Mouse (Mus musculus) intestine, embryonic 16.5 days (tissue): ENCODE results near the gene Nt5c3. TPM values are rescaled to one million over a fixed set of nuclear protein-coding genes. Genes with fewer than 3 reads are reported as not detected.
A peak's percentile ranks its signal among the peaks of the same experiment; 100 is the strongest.

ENCODE experiments used
- ATAC-seq: fragments of 200-750 bp; cut with Nextera tagmentation; 2 replicates; pipeline ENCODE4 v1.8.0; 2017; ENCODE audit warnings: moderate TSS enrichment, moderate library complexity
- H3K27ac ChIP-seq: fragments of 300-500 bp; sonication (generic); 2 replicates; pipeline ENCODE4 v1.5.1; 2014; ENCODE audit warnings: mild to moderate bottlenecking, low read length
- H3K27me3 ChIP-seq: fragments of 300-500 bp; sonication (generic); replicated peaks from 2 replicates; pipeline ENCODE4 v1.6.1; 2014; ENCODE audit warnings: low read length, control low read depth, mixed read lengths; ENCODE audit not compliant: control insufficient read depth, insufficient read depth
- H3K36me3 ChIP-seq: fragments of 300-500 bp; sonication (generic); 2 replicates; pipeline ENCODE4 v1.6.1; 2014; ENCODE audit warnings: low read length, control low read depth; ENCODE audit not compliant: control insufficient read depth, insufficient read depth
- H3K4me1 ChIP-seq: fragments of 300-500 bp; sonication (generic); 2 replicates; pipeline ENCODE4 v1.6.1; 2014; ENCODE audit warnings: low read length, control low read depth, mixed read lengths; ENCODE audit not compliant: control insufficient read depth, insufficient read depth
- H3K4me2 ChIP-seq: fragments of 300-500 bp; sonication (generic); 2 replicates; pipeline ENCODE4 v1.6.1; 2014; ENCODE audit warnings: low read depth, low read length, control low read depth
- H3K4me3 ChIP-seq: fragments of 300-500 bp; sonication (generic); 2 replicates; pipeline ENCODE4 v1.5.1; 2014; ENCODE audit warnings: mild to moderate bottlenecking, low read length
- H3K9ac ChIP-seq: fragments of 300-500 bp; sonication (generic); 2 replicates; pipeline ENCODE4 v1.6.1; 2014; ENCODE audit warnings: low read depth, low read length
- H3K9me3 ChIP-seq: fragments of 300-500 bp; sonication (generic); 2 replicates; pipeline ENCODE4 v1.6.1; 2016; ENCODE audit warnings: low read length, control low read depth; ENCODE audit not compliant: control insufficient read depth
- WGBS: fragments of 180-500 bp; shearing (Covaris S2); extraction: QIAGEN DNeasy Blood & Tissue Kit; methylation state at CpG from one replicate; pipeline ENCODE4 v1.1.7; 2014; 5-methylcytosine and 5-hydroxymethylcytosine counted together
- polyA plus RNA-seq: library from polyadenylated mRNA; unstranded; fragments of >200 nt; fragmentation: Nextera tagmentation; extraction: Ambion mirVana; gene quantifications from 2 replicates; pipeline ENCODE4 v1.2.1, GENCODE M21; 2015

Gene Nt5c3
- polyA plus RNA-seq, 1 experiment from 2014 or later, result 68.4 TPM

- Histone ChIP-seq H3K9me3 (no peaks in the 10 kb centered on the region), H3K4me1 (peaks cover 33% of the 10 kb centered on the region), H3K36me3 (no peaks in the 10 kb centered on the region), H3K9ac (no peak overlapping the region), H3K4me2 (no peak overlapping the region), H3K4me3 (no peak overlapping the region), H3K27me3 (no peaks in the 10 kb centered on the region), H3K27ac (no peak overlapping the region)
- ATAC-seq, result no peak
- 81% methylated on average over 5 of the region's 5 CpGs for WGBS
Observed at GRCm38 (mm10) chr6:56905486-56905885, 18.2 kb downstream of the Nt5c3 start.

- H3K9me3 ChIP-seq, result no peaks in the 10 kb centered on the region
- H3K27me3 ChIP-seq, result no peaks in the 10 kb centered on the region
- no peaks in the 10 kb centered on the region for H3K36me3 ChIP-seq
- H3K4me2 ChIP-seq, result no peak overlapping the region
- no peak overlapping the region for H3K4me3 ChIP-seq
- no peak overlapping the region; the same call in 1 of the 2 replicates for H3K27ac ChIP-seq
- no peak for ATAC-seq
- no peak overlapping the region for H3K9ac ChIP-seq
- H3K4me1 ChIP-seq, result peaks cover 33% of the 10 kb centered on the region
- 72% methylated on average over 2 of the region's 2 CpGs for WGBS
Observed at GRCm38 (mm10) chr6:56904982-56905381, 18.8 kb downstream of the Nt5c3 start.

GRCm38 (mm10) chr6:56904330-56904729 is 19.4 kb downstream of the Nt5c3 start:
- WGBS, result 76% methylated on average over 1 of the region's 1 CpGs
- ATAC-seq, result no peak

DNA sequence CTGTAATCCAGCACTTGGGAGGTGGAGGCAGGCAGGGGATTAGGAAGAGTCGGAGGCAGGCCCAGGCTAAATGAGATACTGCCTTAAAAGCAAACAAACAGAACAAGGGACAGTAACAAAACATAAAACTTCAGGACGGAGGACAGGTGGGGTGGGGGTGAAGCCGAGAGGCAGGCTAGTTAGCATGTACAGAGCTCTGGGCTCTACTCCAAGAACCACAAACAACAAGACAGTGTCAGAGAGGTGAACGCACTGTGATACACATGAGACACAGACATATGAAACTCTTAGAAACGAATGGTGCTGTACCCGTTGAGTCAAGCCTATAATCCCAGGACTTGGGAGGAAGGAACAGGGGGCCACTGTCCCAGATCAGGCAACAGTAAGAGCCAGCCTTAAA is 19.9 kb downstream of the Nt5c3 start:
- no peak overlapping the region for H3K4me3 ChIP-seq
- H3K4me2 ChIP-seq, result no peak overlapping the region
- peaks cover 33% of the 10 kb centered on the region for H3K4me1 ChIP-seq
- H3K36me3 ChIP-seq, result no peaks in the 10 kb centered on the region
- no peaks in the 10 kb centered on the region for H3K9me3 ChIP-seq
- H3K27ac ChIP-seq, result peak overlapping the region; percentile 23; the same call in 1 of the 2 replicates
- no peaks in the 10 kb centered on the region for H3K27me3 ChIP-seq
- 31% methylated on average over 6 of the region's 6 CpGs for WGBS
- no peak overlapping the region for H3K9ac ChIP-seq
- no peak for ATAC-seq

More at GRCm38 (mm10) chr6:56904330-56904729, 19.4 kb downstream of the Nt5c3 start:
- H3K4me1 ChIP-seq, result peaks cover 33% of the 10 kb centered on the region
- no peak overlapping the region for H3K4me3 ChIP-seq
- H3K36me3 ChIP-seq, result no peaks in the 10 kb centered on the region
- H3K27ac ChIP-seq, result no peak overlapping the region; the same call in 1 of the 2 replicates
- H3K4me2 ChIP-seq, result no peak overlapping the region
- H3K9ac ChIP-seq, result no peak overlapping the region
- no peaks in the 10 kb centered on the region for H3K27me3 ChIP-seq
- H3K9me3 ChIP-seq, result no peaks in the 10 kb centered on the region

- Histone ChIP-seq H3K27ac (no peak overlapping the region), H3K4me2 (no peak overlapping the region), H3K4me3 (no peak overlapping the region), H3K9me3 (no peaks in the 10 kb centered on the region), H3K27me3 (no peaks in the 10 kb centered on the region), H3K36me3 (no peaks in the 10 kb centered on the region), H3K4me1 (peaks cover 33% of the 10 kb centered on the region), H3K9ac (peak overlapping the region; percentile 13; the same call in 1 of the 2 replicates)
- no peak for ATAC-seq
- 76% methylated on average over 7 of the region's 7 CpGs for WGBS
Observed at GRCm38 (mm10) chr6:56902606-56903520, 20.9 kb downstream of the Nt5c3 start.

DNA sequence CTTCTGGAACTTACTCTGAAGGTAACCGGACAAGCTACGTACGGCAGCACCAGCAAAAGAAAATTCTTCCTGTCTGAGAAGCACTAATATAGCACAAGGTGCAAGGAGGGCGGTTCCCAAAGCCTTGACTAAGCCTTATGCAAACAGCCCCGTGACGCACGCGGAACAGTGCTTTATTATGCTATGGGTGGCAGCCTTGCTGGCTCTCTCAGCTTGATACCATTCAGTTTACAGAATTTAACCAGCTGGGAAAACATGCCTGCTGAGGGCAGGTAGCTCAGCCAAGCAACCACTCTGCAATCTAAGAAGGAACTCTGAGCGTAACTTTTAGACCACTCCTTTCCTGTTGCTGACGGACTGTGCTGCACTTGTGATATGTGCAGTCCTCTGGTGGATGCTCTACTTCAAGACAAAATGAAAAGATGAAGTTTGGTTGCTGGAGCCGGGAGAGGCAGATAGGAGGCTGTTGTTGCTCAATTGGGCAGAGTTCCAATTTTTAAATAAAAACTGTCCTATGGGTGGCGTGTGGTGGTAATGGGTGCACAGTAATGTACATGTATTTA is 21.8 kb downstream of the Nt5c3 start:
- Histone ChIP-seq H3K4me2 (peak overlapping the region; percentile 37), H3K27me3 (no peaks in the 10 kb centered on the region), H3K9me3 (no peaks in the 10 kb centered on the region), H3K27ac (peak overlapping the region; percentile 79), H3K4me1 (peaks cover 33% of the 10 kb centered on the region), H3K4me3 (peak overlapping the region; percentile 22; the same call in 1 of the 2 replicates), H3K9ac (no peak overlapping the region), H3K36me3 (no peaks in the 10 kb centered on the region)
- ATAC-seq, result peak; percentile 95
- 39% methylated on average over 12 of the region's 12 CpGs for WGBS

DNA sequence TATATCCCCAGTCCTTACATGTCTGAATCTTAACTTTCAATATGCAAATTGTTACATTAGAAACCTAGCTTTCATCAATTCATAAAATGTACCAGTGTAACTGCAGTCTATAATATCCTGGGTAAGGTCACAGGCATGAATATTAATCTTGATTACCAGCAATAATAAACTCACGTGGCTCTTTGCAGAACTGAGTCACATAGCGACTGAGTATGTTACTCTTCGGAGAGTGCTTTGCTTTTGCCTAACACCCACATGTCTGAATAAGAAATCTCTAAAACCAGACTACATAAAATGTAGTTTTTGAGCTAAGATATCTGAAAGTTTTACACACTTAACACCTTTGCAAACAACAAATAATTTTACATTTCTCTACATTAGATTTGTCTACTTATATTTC is 22.4 kb downstream of the Nt5c3 start:
- H3K4me1 ChIP-seq, result peaks cover 29% of the 10 kb centered on the region
- no peak overlapping the region for H3K27ac ChIP-seq
- no peaks in the 10 kb centered on the region for H3K9me3 ChIP-seq
- 46% methylated on average over 3 of the region's 3 CpGs for WGBS
- 0 out of 2 replicates have a peak overlapping the region, but pooled peaks have one; percentile 32 for H3K4me2 ChIP-seq
- no peaks in the 10 kb centered on the region for H3K27me3 ChIP-seq
- no peaks in the 10 kb centered on the region for H3K36me3 ChIP-seq
- peak overlapping the region; percentile 22; the same call in 1 of the 2 replicates for H3K4me3 ChIP-seq
- ATAC-seq, result peak; percentile 70
- H3K9ac ChIP-seq, result no peak overlapping the region

GRCm38 (mm10) chr6:56899601-56900000 is 24.1 kb downstream of the Nt5c3 start:
- Histone ChIP-seq H3K36me3 (no peaks in the 10 kb centered on the region), H3K4me3 (no peak overlapping the region), H3K4me1 (peaks cover 23% of the 10 kb centered on the region), H3K9me3 (no peaks in the 10 kb centered on the region), H3K27me3 (no peaks in the 10 kb centered on the region), H3K27ac (no peak overlapping the region), H3K9ac (no peak overlapping the region), H3K4me2 (no peak overlapping the region)
- 64% methylated on average over 3 of the region's 3 CpGs for WGBS
- ATAC-seq, result no peak

DNA sequence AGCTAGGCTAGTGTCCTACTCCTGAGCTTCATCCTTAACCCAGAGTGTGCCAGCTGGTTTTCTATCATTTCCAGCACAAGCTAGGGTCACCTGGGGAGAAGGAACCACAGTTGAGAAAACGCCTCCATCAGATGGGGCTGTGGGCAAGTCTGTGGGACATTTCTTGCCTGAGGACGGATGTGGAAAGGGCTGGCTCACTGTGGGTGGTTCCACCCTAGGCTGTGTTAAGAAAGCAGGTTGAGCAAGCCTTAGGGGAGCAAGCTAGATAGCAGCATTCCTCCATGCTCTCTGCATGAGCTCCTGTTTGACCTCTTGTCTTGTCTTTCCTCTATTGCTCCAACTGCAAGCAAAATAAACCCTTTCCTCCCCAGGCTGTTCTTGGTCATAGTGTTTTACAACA is 33.0 kb downstream of the Nt5c3 start:
- H3K9ac ChIP-seq, result no peak overlapping the region
- no peak for ATAC-seq
- H3K4me3 ChIP-seq, result no peak overlapping the region
- H3K9me3 ChIP-seq, result no peaks in the 10 kb centered on the region
- no peak overlapping the region for H3K27ac ChIP-seq
- WGBS, result 98% methylated on average over 2 of the region's 2 CpGs
- H3K4me2 ChIP-seq, result no peak overlapping the region
- no peaks in the 10 kb centered on the region for H3K27me3 ChIP-seq
- peaks cover 2% of the 10 kb centered on the region; the same call in 1 of the 2 replicates for H3K36me3 ChIP-seq
- H3K4me1 ChIP-seq, result no peaks in the 10 kb centered on the region
